Mouse (Mus musculus) leukemia stem cell, adult 10-12 weeks (primary cell): ENCODE results near the gene 2410015M20Rik. TPM values are rescaled to one million over a fixed set of nuclear protein-coding genes. Genes with fewer than 3 reads are reported as not detected.

Experiments
- polyA plus RNA-seq: library from polyadenylated mRNA; stranded (reverse); fragments of >175 nt; gene quantifications from 2 replicates; pipeline ENCODE4 v1.2.3, GENCODE M21; 2012; ENCODE audit warnings: low replicate concordance

Gene 2410015M20Rik
- polyA plus RNA-seq = 17.6 and 130 TPM in 2 replicates

DNA sequence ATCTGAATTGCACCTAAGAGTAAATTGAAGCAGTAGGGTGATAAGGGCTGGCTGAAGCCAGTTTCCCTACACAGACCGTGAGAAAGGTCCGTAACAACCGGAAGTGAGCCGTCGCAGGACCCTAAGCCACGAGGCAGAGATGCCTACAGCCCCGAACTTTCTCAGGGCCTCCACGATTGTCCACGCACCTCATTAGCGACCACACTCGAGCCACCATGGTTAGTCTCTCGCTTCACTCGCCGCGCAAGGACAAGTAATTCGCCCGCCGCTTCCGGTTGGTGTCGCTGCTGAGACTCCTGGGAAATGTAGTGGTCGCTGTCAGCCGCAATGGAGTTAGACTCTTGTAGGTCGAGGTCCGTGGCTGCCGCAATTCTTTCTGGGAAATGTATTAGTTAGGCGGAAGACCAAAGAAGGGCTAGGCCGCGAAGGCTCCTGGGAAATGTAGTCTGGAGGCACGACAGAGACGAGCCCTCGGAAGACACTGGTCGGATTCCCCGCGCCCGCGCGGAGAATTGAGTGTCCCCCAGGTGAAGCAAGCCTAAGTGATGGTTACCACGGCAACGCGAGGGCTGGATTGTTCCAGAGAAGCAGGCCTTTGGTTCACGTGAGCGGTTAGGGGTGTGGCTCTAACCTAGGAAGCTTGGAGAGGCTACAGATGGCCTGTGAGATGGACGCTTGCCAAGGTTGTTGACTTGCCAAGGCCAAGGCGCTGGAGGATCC, at the start of gene 2410015M20Rik:
Gene 2410015M20Rik (minus strand): TSS at position 320 of the 720 bp plus-strand sequence.

DNA sequence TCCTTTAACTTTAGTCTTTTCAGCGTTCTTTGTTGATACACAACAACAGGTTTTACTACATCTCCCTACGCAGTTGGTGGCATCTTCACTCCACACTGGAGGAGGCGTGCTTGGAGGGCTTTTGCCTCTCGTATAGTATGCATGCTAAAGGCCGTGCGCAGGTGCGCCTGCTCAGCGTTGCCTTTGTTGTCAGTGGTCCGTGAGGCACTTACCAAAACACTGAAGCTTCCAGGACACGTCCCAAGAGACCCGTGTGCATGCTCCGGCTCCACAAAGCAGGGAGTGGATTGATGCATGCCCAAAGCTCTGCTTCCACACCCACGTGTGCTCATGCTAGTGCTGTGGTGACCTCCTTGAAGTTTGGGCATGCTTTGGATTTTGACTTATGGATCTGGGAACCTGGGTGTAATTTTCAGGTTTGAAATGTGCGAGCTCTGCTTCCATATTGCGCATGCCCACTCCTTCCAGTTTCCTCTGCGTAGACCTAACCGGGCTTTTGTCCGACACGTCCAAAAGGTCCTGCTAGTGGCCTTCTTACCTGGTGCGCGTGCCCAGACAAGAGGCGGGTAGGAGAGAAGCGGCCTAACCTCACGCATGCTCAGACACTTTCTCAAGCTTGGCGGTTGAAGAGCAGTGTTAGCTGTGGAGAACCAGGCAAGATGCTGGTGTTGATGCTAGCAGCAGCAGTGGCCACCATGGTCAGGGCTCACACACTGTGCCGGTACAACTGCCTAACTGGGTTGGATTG, 18.1 kb upstream of the 2410015M20Rik start, which contains the start of gene Catsperd:
Gene Catsperd (plus strand): TSS at position 614 of the 748 bp plus-strand sequence.

GRCm38 (mm10) chr17:56626754-56627470, 17.3 kb upstream of the 2410015M20Rik start, which contains the start of gene Lonp1:
Lonp1 (minus strand) TSS chr17:56626887.

GRCm38 (mm10) chr17:56613236-56613844, 3.8 kb upstream of the 2410015M20Rik start, which contains the start of gene Rpl36:
Rpl36 (plus strand) TSS chr17:56613416.

GRCm38 (mm10) chr17:56584257-56585130, 25.1 kb downstream of the 2410015M20Rik start, which contains the start of the genes Safb2 and Safb:
Safb2 (minus strand) TSS chr17:56584585.
Safb (plus strand) TSS chr17:56584825.

Other genes starting within 250 kb of the 2410015M20Rik start
- gene Ptprs, start 133.3 kb downstream of the 2410015M20Rik start, polyA plus RNA-seq = 11.4 and 29.3 TPM in 2 replicates
- gene Znrf4, start 97.3 kb downstream of the 2410015M20Rik start, polyA plus RNA-seq = not detected in 2 replicates
- 0.24 and 1.5 TPM in 2 replicates for gene Gm20219, start 55.4 kb downstream of the 2410015M20Rik start, polyA plus RNA-seq
- 103 and 278 TPM in 2 replicates for gene Safb2, start 25.2 kb downstream of the 2410015M20Rik start, polyA plus RNA-seq
- gene Safb, start 24.9 kb downstream of the 2410015M20Rik start, polyA plus RNA-seq = 48.7 and 140 TPM in 2 replicates
- gene Rpl36, start 3.6 kb upstream of the 2410015M20Rik start, polyA plus RNA-seq = 3,958 and 5,079 TPM in 2 replicates
- gene Lonp1, start 17.1 kb upstream of the 2410015M20Rik start, polyA plus RNA-seq = 86.9 and 144 TPM in 2 replicates
- gene Catsperd, start 18.4 kb upstream of the 2410015M20Rik start, polyA plus RNA-seq = not detected in 2 replicates
- gene Ranbp3, start 63.5 kb upstream of the 2410015M20Rik start, polyA plus RNA-seq = 102 and 138 TPM in 2 replicates
- 88.2 and 116 TPM in 2 replicates for gene Ndufa11, start 108.0 kb upstream of the 2410015M20Rik start, polyA plus RNA-seq
- 8.6 and 9.8 TPM in 2 replicates for gene Vmac, start 108.3 kb upstream of the 2410015M20Rik start, polyA plus RNA-seq
- gene Nrtn, start 147.8 kb upstream of the 2410015M20Rik start, polyA plus RNA-seq = 1.7 and 2.5 TPM in 2 replicates
- 63.0 and 71.4 TPM in 2 replicates for gene Dus3l, start 155.0 kb upstream of the 2410015M20Rik start, polyA plus RNA-seq
- 22.2 and 50.3 TPM in 2 replicates for gene Prr22, start 160.5 kb upstream of the 2410015M20Rik start, polyA plus RNA-seq
- 80.3 and 90.4 TPM in 2 replicates for gene Rfx2, start 221.2 kb upstream of the 2410015M20Rik start, polyA plus RNA-seq